Mouse (Mus musculus): ENCODE measurements around the gene Ung. TPM values are rescaled to one million over a fixed set of nuclear protein-coding genes. Genes with fewer than 3 reads are reported as not detected.

The Ung gene
- total RNA-seq, 2 experiments from 2014 or later, result 9.7 to 13.2 TPM

DNA sequence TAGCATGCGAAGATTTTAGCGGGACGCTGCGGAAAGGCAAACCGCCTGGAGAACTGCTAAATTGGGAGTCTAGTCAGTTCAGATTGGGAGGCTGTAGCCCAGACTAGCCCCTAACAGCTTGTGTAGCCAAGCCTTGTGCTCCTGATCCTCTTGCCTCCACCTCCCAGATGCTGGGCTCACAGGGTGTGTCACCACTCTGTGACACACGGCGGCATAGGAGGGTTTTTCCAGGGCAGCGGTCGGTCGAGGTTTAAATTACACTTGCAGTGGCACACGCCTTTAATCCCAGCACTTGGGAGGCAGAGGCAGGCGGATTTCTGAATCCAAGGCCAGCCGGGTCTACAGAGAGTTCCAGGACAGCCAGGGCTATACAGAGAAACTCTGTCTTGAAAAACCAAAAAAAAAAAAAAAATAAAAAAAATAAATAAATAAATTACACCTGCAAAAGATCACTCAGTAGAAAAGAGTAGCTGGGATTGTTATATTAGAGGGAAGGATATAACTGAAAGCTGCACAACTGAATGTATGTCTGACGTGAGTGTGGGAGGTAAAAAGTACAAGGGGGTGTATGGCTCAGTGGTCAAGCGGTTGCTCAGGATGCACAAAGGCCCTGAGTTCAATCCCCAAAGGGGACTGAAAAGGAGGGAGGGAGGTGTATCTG, 506 bp upstream of the Ung start:
- intact Hi-C loops (cut with DNase I), result no loop called here
- no peak for DNase-seq

DNA sequence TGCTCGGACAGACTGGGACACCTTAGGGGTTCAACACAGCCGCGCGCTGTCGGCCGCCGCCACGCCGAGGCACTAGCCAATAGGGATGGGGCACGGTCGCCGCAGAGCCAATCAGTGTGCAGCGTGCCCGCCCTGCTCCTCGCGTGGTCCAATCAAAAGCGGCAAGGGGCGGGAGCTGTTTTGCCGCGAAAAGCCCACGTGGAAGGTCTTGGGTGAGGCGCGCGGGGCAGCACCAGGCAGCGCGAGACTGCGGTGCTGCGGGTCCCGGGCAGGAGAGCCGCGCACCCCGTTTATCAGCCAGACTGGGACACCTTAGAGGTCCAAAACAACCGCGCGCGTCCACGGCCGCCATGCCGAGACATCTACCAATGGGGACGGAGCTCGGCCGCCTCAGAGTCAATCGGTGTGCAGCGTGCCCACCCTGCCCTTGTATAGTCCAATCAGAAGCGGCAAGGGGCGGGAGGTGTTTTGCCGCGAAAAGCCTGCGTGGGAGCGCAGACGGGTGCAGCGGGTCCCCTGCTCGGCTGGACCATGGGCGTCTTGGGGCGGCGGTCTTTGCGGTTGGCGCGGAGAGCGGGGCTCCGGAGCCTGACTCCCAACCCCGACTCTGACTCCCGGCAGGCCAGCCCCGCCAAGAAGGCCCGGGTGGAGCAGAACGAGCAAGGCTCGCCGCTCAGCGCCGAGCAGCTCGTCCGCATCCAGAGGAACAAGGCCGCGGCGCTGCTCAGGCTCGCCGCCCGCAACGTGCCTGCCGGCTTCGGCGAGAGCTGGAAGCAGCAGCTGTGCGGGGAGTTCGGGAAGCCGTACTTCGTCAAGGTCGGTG, 723 bp downstream of the Ung start:
- intact Hi-C loops (cut with DNase I), result no loop called here
- peak; percentile 89 to 92 for DNase-seq

DNA sequence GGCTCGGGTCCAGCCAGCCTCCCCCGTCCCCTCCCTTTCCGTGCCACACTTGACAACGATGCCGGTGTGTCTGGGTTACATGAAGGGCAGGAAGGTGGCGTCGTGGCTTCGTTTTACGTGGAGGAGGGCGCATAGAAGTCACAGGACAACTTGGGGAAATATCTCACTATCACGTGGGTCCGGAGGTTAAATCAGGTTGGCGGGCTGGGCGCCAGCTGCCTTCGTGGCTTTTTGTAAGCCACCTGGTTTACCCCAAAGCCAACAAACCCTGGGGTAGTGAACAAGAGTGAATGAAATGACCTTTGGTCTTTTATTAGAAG, 1.3 kb downstream of the Ung start:
- DNase-seq, result peak in 1 of 2 experiments; percentile 46
- intact Hi-C loops (cut with DNase I), result no loop called here

DNA sequence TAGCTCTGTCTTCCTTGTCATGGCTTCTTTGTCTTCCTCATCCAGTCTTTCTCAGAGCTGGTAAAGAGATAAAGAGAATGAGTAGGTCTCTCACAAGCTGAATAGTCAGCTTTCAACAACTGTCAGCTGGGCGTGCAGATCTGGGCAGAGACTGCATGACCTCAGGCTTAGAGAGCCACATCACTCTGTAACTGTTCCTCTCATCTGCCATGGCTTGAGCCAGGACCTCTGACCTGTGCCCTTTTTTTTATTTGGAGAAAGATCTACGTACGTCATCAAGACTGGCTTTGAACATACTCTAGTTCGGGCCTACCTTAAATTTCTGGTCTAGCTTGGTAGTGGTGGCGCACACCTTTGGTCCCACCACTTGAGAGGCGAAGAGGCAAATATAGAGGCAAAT, 2.7 kb downstream of the Ung start:
- DNase-seq, result no peak
- intact Hi-C loops (cut with DNase I), result loop anchor here (2.0 kb wide), 1 partner anchor 46 kb away; no protein-coding TSS in a partner anchor

DNA sequence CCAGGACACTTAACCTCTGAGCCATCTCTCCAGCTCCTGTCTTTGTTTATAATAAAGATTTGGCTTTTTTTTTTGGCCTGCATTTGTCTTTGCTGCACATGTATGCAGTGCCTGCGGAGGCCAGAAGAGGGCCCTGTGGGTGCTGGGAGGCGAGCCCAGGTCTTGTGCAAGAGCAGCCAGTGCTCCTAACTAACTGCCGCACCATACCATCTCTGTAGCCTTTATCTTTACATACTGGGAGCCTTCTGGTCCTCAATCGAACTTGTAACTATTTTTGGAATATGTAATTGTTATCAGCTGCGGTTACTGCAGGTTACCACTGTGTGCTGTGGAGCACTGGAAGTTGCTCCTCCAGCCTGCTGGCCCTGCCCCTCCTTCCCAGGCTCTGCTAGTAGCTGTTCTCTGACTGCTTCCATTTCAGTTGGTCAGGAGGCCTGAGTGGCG, 3.9 kb downstream of the Ung start:
- intact Hi-C loops (cut with DNase I), result no loop called here
- peak; percentile 47 to 53 for DNase-seq

DNA sequence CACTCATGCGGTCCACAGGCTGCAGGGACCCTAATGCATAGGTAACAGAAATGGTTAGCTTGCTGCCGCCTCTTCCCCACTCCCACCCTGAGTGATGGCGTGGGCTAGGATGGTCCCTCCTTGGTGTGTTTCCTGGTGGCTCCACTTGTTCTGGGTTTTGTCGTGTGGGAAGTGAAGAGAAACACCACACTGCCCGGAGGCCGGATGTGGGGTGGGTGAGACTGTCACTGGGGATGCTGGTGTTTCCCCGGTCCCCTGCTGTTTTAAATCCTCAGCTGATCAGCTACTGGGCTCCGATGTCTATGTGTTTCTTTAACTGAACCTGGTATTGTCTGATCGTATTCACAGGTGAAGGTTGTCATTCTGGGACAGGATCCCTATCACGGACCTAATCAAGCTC, 5.3 kb downstream of the Ung start:
- intact Hi-C loops (cut with DNase I), result no loop called here
- DNase-seq, result no peak

DNA sequence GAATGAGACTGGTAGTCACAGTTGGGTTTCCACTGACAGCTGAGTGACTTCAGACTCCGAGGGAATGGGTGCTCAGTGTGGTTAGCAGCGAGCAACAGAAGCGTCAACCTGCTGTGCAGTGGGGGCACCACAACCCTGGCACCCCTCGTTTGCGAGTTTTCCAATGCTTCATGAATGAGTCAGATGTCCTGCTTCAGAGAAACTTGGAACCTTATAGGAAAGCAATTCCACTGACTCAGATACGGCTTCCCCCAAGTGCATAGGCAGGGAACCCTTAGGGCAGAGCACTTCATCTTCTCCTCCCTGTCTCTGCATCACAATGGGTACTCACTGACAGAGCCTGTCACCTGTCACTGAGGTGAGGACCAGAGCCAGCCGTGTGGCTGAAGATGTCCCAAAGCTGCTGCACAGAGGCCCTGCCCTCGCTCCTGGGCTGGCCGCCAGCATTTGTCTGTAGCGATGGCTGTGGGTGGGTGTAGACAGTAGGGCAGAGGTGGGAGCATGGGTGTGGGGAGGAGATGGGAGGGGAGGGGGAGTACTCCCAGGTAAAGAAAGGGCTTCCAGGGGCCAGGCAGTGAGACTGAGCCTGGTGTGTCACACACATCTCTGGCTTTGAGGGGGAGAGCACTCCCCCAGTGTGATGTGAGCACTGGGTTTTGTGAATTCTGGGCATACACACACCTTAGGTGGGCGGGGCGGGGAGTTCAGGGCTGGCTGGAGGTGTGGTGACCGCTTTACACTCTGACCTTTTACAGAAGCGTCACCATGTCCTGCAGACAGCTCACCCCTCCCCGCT, 7.5 kb downstream of the Ung start:
- intact Hi-C loops (cut with DNase I), result no loop called here
- no peak for DNase-seq

DNA sequence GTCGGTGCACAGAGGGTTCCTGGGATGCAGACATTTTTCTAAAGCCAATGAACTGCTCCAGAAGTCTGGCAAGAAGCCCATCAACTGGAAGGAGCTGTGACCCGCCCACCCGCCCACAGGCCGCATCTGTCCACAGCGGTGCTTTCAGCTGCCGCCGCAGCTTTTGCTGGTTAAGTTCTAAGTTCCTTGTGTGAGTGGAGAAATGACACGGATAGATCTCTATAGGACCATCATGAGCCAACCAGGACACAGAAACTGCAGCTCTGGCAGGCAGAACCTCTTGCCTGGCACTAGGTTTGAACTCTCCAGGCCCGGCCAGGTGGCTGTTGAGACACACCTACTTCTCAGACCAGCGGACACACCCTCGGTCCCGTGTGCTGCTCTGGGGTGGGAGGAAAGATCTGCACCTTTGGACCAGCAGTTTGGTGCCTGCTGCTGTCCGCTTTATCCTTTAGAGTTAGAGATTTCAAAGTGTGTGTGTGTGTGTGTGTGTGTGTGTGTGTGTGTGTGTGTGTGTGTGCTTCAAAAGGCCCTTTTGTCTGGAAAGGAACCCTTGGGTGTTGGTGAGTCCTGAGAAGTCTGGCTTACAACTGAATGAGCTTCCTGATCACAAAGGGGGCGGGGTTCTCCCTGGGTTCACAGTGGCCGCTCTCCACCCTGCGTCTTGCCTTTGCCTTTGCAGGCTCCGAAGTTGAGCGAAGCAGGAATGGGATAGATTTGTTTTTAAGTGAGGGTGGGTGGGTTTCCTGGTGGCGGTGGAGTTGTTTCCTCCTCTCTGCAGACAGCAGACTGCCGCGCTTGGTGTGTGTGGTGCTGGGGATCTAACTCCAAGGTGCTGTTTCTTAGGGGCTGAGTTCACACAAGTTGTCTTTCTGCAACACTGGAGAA, 8.3 kb downstream of the Ung start:
- no peak for DNase-seq
- intact Hi-C loops (cut with DNase I), result no loop called here

DNA sequence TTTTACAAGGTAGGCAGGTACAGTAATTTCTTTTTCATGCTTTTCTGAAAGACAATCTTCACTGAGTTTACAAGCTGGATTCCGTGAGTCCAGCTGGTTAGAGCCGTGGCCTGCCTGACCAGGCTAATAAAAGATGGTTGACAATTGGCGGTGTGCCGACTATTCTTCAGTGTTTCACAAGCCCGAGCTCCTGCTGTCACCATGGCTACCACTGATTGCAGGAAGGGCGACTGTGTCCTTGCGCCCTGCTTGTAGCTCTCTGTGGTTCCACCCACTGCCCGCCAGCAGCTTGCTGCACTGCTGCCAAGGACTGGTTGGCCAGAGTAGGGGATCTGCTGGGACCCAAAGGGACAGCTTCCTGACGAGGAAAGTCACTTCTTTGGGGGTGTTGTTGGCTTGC, 9.0 kb downstream of the Ung start:
- intact Hi-C loops (cut with DNase I), result no loop called here
- DNase-seq, result peak; percentile 45 to 62

DNA sequence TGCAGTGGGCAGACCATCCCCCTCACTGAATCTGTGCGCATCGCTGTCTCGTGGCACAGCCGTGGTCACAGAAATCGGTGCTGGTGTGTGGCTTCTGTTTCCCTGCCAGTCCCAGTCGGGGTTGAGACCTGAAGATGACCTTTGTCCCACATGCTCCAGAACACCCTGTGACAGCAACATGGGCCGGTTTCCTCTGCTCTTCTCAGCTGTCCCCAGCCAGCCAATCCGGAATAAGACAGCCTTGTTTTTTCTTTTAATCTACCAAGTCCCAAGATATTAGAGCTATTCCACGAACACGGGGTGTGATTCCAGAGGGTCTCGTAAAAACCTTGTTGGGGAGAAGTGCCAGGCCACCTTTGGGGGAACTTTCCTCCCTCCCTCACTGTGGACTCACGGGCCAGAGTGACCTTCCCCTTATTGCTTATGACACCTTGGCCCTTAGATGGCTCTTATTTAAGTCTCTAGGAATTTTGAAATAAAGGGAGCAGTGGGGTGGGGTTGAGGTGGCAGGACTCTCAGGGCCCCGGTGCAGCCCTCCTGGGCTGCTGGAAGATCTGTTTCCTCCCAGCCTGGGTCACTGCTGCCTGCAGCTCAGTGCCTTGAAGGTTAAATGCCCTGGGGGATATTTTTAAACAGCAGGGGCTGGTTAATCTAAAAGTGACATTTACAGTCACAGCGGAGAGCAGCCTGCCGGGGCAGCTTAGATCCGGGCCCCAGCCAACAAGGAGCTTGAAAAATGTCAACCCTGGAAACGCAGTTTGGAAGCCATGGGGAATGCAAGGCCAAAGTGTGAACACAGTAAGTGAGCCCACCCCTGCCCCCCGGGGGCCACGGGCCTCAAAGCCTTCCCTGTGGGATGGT, 16.1 kb downstream of the Ung start, which contains the start of gene Acacb:
Gene Acacb (plus strand): TSS at position 508 of the 861 bp plus-strand sequence.
- intact Hi-C loops (cut with DNase I), result no loop called here

DNA sequence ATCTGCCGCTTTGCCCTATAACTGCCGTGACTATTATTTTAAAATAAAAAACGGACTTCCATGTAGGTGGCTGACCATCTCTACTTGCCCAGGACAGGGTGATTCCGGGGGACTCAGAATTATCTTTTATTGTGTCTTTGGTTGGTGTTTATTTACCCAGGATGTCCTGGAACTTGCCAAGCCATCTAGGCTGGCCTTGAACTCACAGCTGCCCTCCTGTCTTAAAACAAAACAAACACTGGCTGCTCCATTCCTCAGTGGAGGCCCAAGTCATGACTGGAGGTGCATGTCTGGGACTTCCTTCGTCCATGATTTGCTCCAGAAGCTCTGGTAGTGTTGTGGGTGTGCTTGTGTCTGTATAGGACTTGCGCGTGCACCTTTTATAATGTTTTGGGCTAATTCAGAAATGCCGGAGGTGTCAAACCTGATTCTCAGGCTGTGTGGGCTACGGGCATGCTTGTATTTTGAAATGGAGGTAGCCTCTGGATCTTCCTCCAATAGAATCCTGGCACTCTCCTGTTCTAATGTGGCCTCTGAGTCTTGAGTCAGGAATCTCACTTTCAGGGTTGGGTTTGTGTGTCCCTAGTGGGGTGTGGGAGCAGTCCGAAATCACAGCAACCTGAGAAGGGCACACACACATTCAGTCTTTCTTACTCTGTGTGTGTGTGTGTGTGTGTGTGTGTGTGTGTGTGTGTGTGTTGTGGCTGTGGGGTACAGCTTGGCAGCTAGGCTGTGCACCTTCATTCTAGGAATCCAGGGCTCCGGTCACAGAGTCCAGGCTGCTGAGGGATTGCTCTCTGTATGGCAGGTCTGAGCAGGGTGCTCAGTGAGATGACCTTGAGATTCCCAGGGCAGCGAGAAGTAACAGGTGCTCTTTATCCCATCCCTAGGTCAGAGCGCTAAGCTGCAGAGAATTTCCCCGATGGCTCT, 17.1 kb downstream of the Ung start:
- intact Hi-C loops (cut with DNase I), result no loop called here
- no peak for DNase-seq

More for the DNA sequence above, 16.1 kb downstream of the Ung start, which contains the start of gene Acacb:
- peak in 1 of 2 experiments; percentile 38 for DNase-seq

DNA sequence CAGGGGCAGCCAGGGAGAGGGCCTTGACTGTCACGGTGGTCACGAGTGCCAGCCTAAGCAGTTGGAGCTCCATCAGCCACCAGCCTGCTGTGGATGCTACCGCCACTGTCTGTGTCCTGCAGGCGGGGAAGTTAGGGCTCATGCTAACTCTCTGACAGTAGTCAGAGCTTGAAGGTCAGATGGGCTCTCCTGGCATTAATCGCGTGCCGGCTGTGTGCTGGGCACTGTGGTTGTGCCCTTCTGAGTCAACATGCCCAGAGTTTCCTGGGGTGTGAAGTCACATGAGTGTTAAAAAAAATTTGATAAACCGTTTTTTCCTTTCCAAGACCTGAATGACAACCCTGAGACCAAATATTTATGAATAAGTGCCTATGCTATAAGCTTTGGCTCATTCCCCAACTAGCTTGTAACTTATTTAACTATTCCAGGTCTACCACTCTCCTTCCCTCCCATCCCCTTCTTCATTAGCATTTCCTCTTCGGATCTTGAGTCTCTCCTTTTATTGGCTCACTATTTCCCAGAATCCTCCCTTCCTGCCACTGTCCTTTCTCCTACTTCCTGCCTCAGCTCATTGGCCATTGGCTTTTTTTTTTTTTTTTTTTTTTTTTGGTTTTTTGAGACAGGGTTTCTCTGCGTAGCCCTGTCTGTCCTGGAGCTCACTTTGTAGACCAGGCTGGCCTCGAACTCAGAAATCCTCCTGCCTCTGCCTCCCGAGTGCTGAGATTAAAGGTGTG, 22.3 kb downstream of the Ung start:
- intact Hi-C loops (cut with DNase I), result no loop called here
- DNase-seq, result no peak

DNA sequence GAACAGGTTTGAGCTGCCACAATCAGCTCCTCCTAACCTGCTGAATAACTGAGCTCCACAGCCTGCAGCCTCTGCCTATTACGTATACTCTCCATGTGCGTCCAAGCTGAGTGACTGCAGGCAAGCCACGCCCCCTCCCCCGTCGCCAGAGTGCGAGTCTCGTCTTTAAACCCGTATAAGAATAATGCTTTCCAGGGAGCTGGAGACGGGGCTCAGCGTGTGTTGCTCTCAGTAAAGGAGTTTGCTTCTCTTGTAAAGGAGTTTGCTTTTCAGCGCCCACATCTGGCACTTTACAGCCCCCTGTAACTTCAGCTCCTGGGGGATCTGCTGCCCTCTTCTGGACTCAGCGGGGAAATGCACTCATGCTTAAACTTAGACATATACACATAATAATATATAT, 23.3 kb downstream of the Ung start:
- DNase-seq, result no peak
- intact Hi-C loops (cut with DNase I), result no loop called here

DNA sequence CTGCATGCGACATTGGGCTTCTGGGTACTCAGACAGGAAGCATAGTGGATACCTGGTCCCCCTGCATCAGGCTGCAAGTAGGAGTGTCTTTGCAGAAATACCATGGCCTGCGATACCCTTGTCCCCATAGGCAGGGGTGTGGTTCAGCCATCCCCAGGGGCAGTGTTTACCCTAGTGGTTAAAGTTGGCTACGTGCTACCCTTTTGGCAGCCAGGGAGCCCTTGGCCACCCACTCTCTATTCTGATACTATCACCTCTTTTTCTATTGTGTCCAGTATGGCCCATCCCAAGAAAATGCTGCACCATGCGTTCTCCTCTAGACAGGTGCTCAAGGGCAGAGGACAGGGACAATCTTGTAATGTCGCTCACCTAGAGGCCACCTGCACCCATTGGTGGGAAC, 24.6 kb downstream of the Ung start:
- DNase-seq, result no peak
- intact Hi-C loops (cut with DNase I), result no loop called here

DNA sequence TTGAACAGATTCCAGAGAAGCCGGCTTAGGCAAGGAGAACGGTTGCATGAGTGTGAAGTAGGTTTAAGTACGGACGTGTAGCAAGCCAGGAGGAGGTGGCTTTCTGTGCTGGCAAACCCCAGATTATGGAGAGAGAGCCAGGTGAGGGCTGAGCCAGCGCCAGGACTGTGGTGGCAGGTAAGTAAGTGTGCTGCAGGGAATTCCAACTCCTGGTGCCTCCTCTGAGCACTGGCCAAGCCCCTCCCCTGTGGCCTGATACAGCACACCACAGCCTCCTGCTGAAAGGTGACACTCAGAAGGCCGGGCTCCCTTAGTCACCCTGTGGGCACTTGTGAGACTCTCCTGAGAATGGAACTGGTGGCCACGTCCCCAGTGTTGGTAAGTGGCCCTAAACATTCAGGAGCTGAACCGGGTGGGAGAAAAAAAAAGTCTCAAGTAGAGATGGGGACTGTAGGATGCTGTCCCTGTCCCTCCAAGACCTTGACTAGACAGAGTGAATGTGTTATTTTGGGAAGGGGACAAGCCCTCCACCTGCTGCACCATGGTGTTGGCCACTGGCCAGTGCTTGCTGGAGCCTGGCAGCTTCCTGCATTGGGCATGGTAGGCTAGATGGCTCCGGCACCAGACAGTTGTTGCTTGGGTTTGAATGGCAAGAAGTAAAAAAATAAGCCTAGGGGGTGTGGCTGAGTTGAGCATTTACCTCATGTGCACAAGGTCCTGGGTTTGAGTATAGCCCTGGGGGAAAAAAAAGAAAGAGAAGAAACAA, 25.2 kb downstream of the Ung start:
- peak in 1 of 2 experiments; percentile 57 for DNase-seq
- intact Hi-C loops (cut with DNase I), result no loop called here

DNA sequence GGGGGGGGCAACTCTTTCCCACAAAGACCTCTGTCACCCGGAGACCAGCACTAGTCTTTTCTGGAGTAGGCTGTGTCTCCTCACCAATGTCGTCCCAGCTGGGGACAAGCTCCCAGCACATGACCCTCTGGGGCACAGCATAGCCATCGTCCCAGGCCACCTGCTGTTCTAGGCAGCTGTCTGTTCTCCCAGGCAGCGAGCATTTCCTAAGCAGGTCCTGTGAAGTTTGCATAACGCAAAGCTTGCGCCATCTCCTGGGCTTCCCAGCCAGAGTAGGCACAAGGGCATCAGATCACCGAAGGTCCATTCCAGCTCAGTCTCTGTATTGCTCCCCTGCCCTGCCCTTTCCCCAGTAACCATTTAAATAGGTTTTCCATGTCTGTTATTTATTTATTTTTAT, 27.1 kb downstream of the Ung start:
- no peak for DNase-seq
- intact Hi-C loops (cut with DNase I), result no loop called here

DNA sequence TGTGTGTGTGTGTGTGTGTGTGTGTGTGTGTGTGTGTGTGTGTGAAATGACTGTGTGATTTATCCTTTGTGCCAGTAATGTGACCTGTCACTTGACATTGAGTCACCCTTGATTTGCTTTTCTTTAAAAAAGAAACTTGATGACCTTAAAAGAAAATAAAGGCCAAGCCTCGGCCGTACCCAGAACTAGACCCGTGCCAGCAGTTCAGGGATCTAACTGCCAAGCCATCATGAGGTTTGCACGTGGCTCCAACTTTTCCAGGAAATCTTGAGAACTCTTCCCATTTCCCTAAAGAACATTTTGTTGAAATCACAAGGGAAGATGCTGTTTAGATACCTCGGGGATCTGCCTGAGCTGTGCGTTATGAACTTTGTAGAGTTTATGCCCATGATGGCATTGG, 31.2 kb downstream of the Ung start:
- no peak for DNase-seq
- intact Hi-C loops (cut with DNase I), result no loop called here
